28 mouse cellular contexts compared by ENCODE assay signal in genomic region chr11:3412111-3412510, GRCm38 (mm10).
"Had no signal": no experiment of that assay in that cellular context is flagged by ENCODE, and none has a peak within 500 bp of the region (broad histone marks: within the 10 kb centered on the region; RNA-seq: fewer than 3 reads in every experiment).

No protein-coding gene starts in this region.

- H3K4me2 ChIP-seq: limb, embryonic 12.5 days; limb, embryonic 13.5 days; limb, embryonic 15.5 days; liver, embryonic 11.5 days; liver, embryonic 12.5 days; liver, embryonic 13.5 days; liver, embryonic 15.5 days; lung, embryonic 14.5 days; lung, embryonic 15.5 days; midbrain, embryonic 11.5 days; midbrain, embryonic 12.5 days; midbrain, embryonic 13.5 days; midbrain, embryonic 15.5 days; neural tube, embryonic 12.5 days; neural tube, embryonic 13.5 days had no signal

- H3K9me3 ChIP-seq: limb, embryonic 10.5 days; limb, embryonic 12.5 days; limb, embryonic 13.5 days; limb, embryonic 15.5 days; liver, embryonic 12.5 days; liver, embryonic 13.5 days; liver, embryonic 15.5 days; lung, embryonic 15.5 days; midbrain, embryonic 10.5 days; midbrain, embryonic 12.5 days; midbrain, embryonic 13.5 days; midbrain, embryonic 15.5 days; neural tube, embryonic 12.5 days; neural tube, embryonic 13.5 days had no signal

- H3K27me3 ChIP-seq: limb, embryonic 12.5 days; limb, embryonic 13.5 days; limb, embryonic 15.5 days; liver, embryonic 12.5 days; liver, embryonic 13.5 days; liver, embryonic 15.5 days; lung, embryonic 15.5 days; megakaryocyte, embryonic 14.5 days; midbrain, embryonic 13.5 days; midbrain, embryonic 15.5 days; neural tube, embryonic 12.5 days; neural tube, embryonic 13.5 days had no signal

- H3K4me3 ChIP-seq: left cerebral cortex, adult 2 months; limb, embryonic 10.5 days; limb, embryonic 12.5 days; limb, embryonic 13.5 days; limb, embryonic 15.5 days; liver, embryonic 12.5 days; liver, embryonic 13.5 days; liver, embryonic 15.5 days; lung, embryonic 15.5 days; megakaryocyte, embryonic 14.5 days; midbrain, embryonic 10.5 days; midbrain, embryonic 12.5 days; midbrain, embryonic 13.5 days; midbrain, embryonic 15.5 days; myocyte; neural tube, embryonic 12.5 days; neural tube, embryonic 13.5 days had no signal

- DNase-seq: layer of hippocampus, postnatal 36 days; left cerebral cortex, postnatal 4 days; liver; liver, embryonic 13.5 days; liver, postnatal 0 days; lung, embryonic 14.5 days; midbrain, embryonic 14.5 days had no signal

- ATAC-seq: liver, embryonic 12.5 days; liver, postnatal 0 days; midbrain, embryonic 13.5 days; midbrain, embryonic 15.5 days; midbrain, embryonic 16.5 days had no signal

- H3K27ac ChIP-seq: left cerebral cortex, adult 2 months; limb, embryonic 10.5 days; limb, embryonic 12.5 days; limb, embryonic 13.5 days; limb, embryonic 15.5 days; liver, embryonic 12.5 days; liver, embryonic 13.5 days; liver, embryonic 14.5 days; liver, embryonic 15.5 days; lung, embryonic 15.5 days; macrophage; midbrain, embryonic 10.5 days; midbrain, embryonic 12.5 days; midbrain, embryonic 13.5 days; midbrain, embryonic 15.5 days; neural tube, embryonic 12.5 days; neural tube, embryonic 13.5 days had no signal

- H3K9ac ChIP-seq: limb, embryonic 12.5 days; limb, embryonic 13.5 days; limb, embryonic 15.5 days; liver, embryonic 12.5 days; liver, embryonic 13.5 days; liver, embryonic 14.5 days; liver, embryonic 15.5 days; liver, postnatal 0 days; lung, embryonic 14.5 days; lung, embryonic 15.5 days; midbrain, embryonic 12.5 days; midbrain, embryonic 13.5 days; midbrain, embryonic 15.5 days; neural tube, embryonic 12.5 days; neural tube, embryonic 13.5 days had no signal
